Mouse (Mus musculus): ENCODE results near the gene Rere.

DNA sequence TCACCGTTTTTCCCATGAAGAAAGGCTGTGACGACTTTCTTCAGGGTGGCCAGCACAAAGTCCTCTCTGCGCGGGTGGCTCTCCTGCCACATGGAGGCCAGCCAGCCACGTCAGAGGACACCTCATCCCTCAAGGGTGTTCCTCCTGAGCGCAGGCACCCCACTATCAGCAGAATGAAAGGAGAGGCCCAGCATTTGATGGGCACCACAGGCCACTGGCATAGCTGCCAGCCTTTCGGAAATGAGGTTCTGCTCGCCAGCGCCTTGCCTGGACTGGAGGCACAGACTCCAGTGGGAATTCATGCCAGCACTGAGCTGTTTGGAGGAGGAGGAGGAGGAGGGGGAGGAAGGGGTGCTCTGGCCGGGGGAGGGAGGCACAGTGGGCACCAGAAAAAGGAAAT, 354.1 kb downstream of the Rere start:
- TF ChIP-seq EP300 (IDR thresholded peaks at IDR 0.05), result no peak
- TF ChIP-seq CTCF (IDR thresholded peaks at IDR 0.05), result no peak

All from lung, postnatal 0 days (tissue).